Mouse (Mus musculus) midbrain, embryonic 16.5 days (tissue): ENCODE measurements around the gene Adam33. TPM values are rescaled to one million over a fixed set of nuclear protein-coding genes. Genes with fewer than 3 reads are reported as not detected.

Experiments used
- ATAC-seq: fragments of 200-750 bp; cut with Nextera tagmentation; 2 replicates; pipeline ENCODE4 v1.8.0; 2017; ENCODE audit warnings: moderate TSS enrichment
- H3K27ac ChIP-seq: fragments of 300-500 bp; sonication (generic); 2 replicates; pipeline ENCODE4 v1.5.1; 2014; ENCODE audit warnings: mild to moderate bottlenecking, low read length, mixed read lengths
- H3K27me3 ChIP-seq: fragments of 300-500 bp; sonication (generic); 2 replicates; pipeline ENCODE4 v1.6.1; 2014; ENCODE audit warnings: low read depth, low read length, mixed read lengths; ENCODE audit not compliant: control insufficient read depth, insufficient read depth
- H3K36me3 ChIP-seq: fragments of 300-500 bp; sonication (generic); 2 replicates; pipeline ENCODE4 v1.6.1; 2014; ENCODE audit warnings: mild to moderate bottlenecking, low read length, moderate library complexity, mixed read lengths; ENCODE audit not compliant: control insufficient read depth, insufficient read depth
- H3K4me1 ChIP-seq: fragments of 300-500 bp; sonication (generic); 2 replicates; pipeline ENCODE4 v1.6.1; 2014; ENCODE audit warnings: mild to moderate bottlenecking, low read length, mixed read lengths; ENCODE audit not compliant: control insufficient read depth, insufficient read depth
- H3K4me2 ChIP-seq: fragments of 300-500 bp; sonication (generic); 2 replicates; pipeline ENCODE4 v1.6.1; 2014; ENCODE audit warnings: mild to moderate bottlenecking, low read length, mixed read lengths
- H3K4me3 ChIP-seq: fragments of 300-500 bp; sonication (generic); 2 replicates; pipeline ENCODE4 v1.5.1; 2014; ENCODE audit warnings: low read depth, mild to moderate bottlenecking, low read length, moderate library complexity, mixed read lengths
- H3K9ac ChIP-seq: fragments of 300-500 bp; sonication (generic); 2 replicates; pipeline ENCODE4 v1.6.1; 2014; ENCODE audit warnings: low read depth, low read length, mixed read lengths
- H3K9me3 ChIP-seq: fragments of 300-500 bp; sonication (generic); replicated peaks from 2 replicates; pipeline ENCODE4 v1.6.1; 2014; ENCODE audit warnings: mild to moderate bottlenecking, low read length, mixed read lengths; ENCODE audit not compliant: control insufficient read depth, poor library complexity, severe bottlenecking
- WGBS: fragments of 180-500 bp; shearing (Covaris S2); extraction: QIAGEN DNeasy Blood & Tissue Kit; methylation state at CpG from one replicate; pipeline ENCODE4 v1.1.7; 2014; 5-methylcytosine and 5-hydroxymethylcytosine counted together
- polyA plus RNA-seq: library from polyadenylated mRNA; unstranded; fragments of >200 nt; fragmentation: Nextera tagmentation; extraction: Ambion mirVana; gene quantifications from 2 replicates; pipeline ENCODE4 v1.2.1, GENCODE M21; 2015

Adam33 gene
- polyA plus RNA-seq, 1 experiment from 2014 or later, result 1.5 TPM

DNA sequence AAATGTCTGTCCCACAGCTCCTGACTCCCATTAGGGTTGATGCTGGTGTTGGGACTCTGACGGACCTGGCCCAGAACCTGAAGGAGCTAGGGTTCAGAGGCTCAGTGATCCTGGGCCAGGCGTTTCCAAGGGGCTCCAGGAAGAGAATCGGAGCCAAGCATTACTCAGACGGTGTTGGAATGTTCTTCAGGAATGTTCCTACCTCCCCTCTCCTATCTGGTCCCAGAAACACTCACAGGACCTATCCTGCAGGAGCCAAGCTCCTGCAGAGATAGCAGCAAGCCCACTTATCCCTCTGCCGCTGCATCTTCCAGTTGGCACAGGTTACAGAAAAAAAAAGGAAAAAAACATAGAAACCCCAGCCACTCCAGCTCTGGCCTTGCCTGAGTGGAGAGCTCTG, 2.0 kb downstream of the Adam33 start:
- H3K9ac ChIP-seq, result no peak overlapping the region
- H3K9me3 ChIP-seq, result no peaks in the 10 kb centered on the region
- H3K27ac ChIP-seq, result no peak overlapping the region
- no peak overlapping the region for H3K4me3 ChIP-seq
- no peak for ATAC-seq
- H3K4me2 ChIP-seq, result no peak overlapping the region
- peaks cover 4% of the 10 kb centered on the region; the same call in 1 of the 2 replicates for H3K4me1 ChIP-seq
- no peaks in the 10 kb centered on the region for H3K36me3 ChIP-seq
- 80% methylated on average over 5 of the region's 5 CpGs for WGBS
- peaks cover 13% of the 10 kb centered on the region; the same call in 1 of the 2 replicates for H3K27me3 ChIP-seq

DNA sequence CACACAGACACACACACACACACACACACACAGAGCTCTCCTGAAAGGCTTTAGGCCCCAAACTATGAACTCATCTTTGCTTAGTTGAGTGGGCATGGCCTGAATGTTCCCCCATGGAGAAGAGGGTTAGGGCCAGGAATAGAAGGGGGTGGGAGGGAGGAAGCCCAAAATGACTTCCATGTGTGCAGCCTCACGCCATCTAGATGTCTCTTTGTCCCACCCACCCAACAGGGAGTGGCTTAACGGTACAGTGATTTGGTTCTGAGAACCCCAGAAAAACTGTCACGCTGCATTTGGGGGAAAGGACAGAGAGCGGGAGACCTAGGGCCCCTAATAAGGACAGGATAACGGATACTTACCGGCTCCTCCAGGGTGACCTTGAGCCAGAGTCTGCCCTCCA, 2.8 kb downstream of the Adam33 start:
- Histone ChIP-seq H3K4me1 (peaks cover 4% of the 10 kb centered on the region; the same call in 1 of the 2 replicates), H3K9me3 (no peaks in the 10 kb centered on the region), H3K9ac (no peak overlapping the region), H3K27ac (no peak overlapping the region), H3K36me3 (no peaks in the 10 kb centered on the region), H3K4me3 (no peak overlapping the region), H3K27me3 (peaks cover 20% of the 10 kb centered on the region), H3K4me2 (no peak overlapping the region)
- no peak for ATAC-seq
- WGBS, result 59% methylated on average over 6 of the region's 6 CpGs

DNA sequence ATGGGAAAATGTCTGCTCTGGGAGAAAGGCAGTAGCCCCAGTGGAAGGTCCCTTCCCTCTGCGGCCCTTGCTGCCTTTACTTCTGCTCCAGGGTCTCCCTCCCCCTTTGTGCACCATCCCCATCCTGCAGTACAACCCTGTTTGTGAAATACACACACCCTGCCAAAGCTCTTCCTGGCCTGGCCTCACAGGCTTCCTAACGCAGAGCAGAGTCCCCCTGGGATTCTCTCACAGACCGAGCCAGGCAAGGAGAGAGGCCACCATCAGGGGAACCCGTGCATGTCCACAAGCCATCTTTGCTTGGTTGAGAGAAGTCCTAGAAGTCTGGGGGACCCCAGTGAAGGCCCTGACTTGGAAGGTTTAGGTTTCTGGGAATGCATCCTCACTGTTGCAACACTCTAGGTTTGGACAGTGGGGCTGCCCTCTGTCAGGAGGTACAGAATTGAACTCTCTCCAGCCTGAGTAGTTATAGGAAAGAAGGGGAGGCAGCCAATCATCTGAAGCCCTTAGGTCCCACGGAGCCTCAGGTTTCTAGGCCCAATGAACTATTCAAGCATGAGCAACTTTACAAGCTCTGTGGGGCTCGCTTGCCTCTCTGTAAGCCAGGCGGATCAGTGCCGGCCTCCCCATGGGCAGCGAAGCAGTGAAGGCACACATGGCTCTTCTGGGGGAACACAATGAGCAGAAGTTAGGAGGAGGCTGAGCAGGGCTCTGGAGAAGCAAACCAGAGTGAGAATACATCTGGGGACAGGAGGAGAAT, 3.7 kb downstream of the Adam33 start:
- Histone ChIP-seq H3K27me3 (peaks cover 28% of the 10 kb centered on the region), H3K27ac (no peak overlapping the region), H3K4me1 (peaks cover 5% of the 10 kb centered on the region), H3K36me3 (no peaks in the 10 kb centered on the region), H3K9me3 (no peaks in the 10 kb centered on the region), H3K9ac (no peak overlapping the region), H3K4me2 (no peak overlapping the region), H3K4me3 (no peak overlapping the region)
- ATAC-seq, result no peak
- WGBS, result 50% methylated on average over 9 of the region's 9 CpGs

DNA sequence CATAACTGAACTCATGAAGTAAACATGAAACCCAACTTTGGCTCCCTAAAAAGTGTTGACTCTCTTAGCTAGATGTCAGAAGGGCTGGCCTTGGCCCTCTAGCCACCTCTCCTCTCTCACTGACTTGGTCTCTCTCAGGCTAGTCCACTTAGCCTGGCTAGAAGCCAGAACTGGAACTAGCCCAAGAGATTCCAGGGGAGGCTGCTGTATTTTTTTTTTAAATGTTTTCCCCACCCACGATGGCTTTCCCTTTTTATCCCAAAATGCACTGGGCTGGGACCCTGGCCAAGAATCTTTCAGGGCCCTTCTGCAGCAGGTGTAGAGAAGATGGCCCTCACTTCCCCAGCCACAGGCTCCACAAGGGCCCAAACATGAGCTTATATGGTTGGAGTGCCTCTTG, 4.2 kb downstream of the Adam33 start:
- no peak overlapping the region for H3K4me3 ChIP-seq
- H3K36me3 ChIP-seq, result no peaks in the 10 kb centered on the region
- H3K4me2 ChIP-seq, result no peak overlapping the region
- H3K27me3 ChIP-seq, result peaks cover 30% of the 10 kb centered on the region
- H3K4me1 ChIP-seq, result peaks cover 11% of the 10 kb centered on the region
- no peaks in the 10 kb centered on the region for H3K9me3 ChIP-seq
- no peak overlapping the region for H3K9ac ChIP-seq
- no peak for ATAC-seq
- WGBS, result 41% methylated on average over 1 of the region's 1 CpGs
- H3K27ac ChIP-seq, result no peak overlapping the region

DNA sequence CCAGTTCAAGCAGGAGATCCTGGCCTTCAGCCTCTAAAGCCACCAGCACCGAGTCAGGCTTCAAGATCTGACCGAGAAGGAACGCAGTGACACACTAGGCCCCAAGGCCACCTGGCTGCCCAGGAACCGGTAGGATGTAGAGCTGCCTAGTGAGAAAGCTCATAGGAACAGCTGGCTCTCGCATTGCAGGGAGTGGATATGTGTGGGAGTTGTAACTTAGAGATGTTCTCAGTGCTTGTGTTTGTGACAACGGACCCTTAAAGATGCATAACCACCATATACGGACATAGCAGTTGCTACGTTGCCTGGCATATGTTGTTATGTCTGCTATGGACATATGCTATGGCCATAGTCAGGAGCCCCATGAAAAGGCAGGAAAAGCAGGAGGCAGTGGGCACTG, 4.9 kb downstream of the Adam33 start:
- no peaks in the 10 kb centered on the region for H3K9me3 ChIP-seq
- H3K27ac ChIP-seq, result no peak overlapping the region
- 94% methylated on average over 8 of the region's 8 CpGs for WGBS
- no peak for ATAC-seq
- no peak overlapping the region for H3K4me2 ChIP-seq
- peaks cover 35% of the 10 kb centered on the region for H3K27me3 ChIP-seq
- H3K4me1 ChIP-seq, result peaks cover 17% of the 10 kb centered on the region
- no peaks in the 10 kb centered on the region for H3K36me3 ChIP-seq
- H3K9ac ChIP-seq, result no peak overlapping the region
- no peak overlapping the region for H3K4me3 ChIP-seq

DNA sequence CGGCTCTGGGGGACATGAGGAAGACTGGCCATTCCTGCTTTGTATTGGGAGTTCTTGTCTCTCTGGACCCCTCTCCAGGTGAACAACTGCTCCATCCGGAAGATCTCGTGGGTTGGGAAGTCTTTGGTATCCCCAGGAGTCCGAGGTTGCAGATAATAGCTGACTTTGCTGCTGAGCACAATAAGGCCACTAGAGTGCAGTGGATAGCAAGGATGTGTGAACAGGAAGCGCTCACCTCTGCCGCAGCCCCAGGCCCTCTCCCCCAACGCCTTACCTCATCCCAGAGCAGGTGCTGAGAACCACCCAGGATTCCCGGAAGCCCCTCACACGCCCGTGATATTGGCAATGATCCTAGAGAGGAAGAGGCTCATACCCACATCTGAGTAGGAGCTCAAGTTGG, 7.4 kb downstream of the Adam33 start:
- peak overlapping the region; percentile 14; the same call in 1 of the 2 replicates for H3K4me2 ChIP-seq
- peaks cover 40% of the 10 kb centered on the region for H3K27me3 ChIP-seq
- no peak overlapping the region for H3K9ac ChIP-seq
- peaks cover 16% of the 10 kb centered on the region for H3K4me1 ChIP-seq
- no peaks in the 10 kb centered on the region for H3K9me3 ChIP-seq
- no peaks in the 10 kb centered on the region for H3K36me3 ChIP-seq
- ATAC-seq, result peak; percentile 18; the same call in 1 of the 2 replicates
- H3K4me3 ChIP-seq, result no peak overlapping the region
- H3K27ac ChIP-seq, result no peak overlapping the region
- WGBS, result 6% methylated on average over 10 of the region's 10 CpGs

DNA sequence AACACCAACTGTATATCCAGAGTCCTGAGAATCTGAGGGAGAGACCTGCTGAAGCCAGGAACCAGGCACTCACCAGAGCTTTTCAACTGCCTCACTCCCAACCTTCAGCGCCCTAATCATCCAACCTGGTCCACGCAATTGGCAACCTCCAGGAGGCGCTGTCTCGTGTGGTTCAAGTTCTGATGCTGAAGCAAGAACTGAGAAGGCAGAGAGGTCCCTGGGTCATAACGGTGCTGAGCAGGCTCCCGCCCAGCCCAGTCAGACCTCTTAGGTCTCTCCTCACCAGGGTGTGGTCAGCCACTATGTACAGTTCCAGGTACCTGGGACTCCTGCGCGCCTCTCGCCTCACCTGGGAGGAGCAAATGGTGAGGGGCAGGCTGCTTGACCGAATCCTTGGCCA, 8.0 kb downstream of the Adam33 start:
- no peak for ATAC-seq
- Histone ChIP-seq H3K27ac (no peak overlapping the region), H3K27me3 (peaks cover 40% of the 10 kb centered on the region), H3K4me3 (no peak overlapping the region), H3K9ac (no peak overlapping the region), H3K36me3 (no peaks in the 10 kb centered on the region), H3K4me2 (peak overlapping the region; percentile 14; the same call in 1 of the 2 replicates), H3K9me3 (no peaks in the 10 kb centered on the region), H3K4me1 (peaks cover 16% of the 10 kb centered on the region)
- 4% methylated on average over 10 of the region's 10 CpGs for WGBS

DNA sequence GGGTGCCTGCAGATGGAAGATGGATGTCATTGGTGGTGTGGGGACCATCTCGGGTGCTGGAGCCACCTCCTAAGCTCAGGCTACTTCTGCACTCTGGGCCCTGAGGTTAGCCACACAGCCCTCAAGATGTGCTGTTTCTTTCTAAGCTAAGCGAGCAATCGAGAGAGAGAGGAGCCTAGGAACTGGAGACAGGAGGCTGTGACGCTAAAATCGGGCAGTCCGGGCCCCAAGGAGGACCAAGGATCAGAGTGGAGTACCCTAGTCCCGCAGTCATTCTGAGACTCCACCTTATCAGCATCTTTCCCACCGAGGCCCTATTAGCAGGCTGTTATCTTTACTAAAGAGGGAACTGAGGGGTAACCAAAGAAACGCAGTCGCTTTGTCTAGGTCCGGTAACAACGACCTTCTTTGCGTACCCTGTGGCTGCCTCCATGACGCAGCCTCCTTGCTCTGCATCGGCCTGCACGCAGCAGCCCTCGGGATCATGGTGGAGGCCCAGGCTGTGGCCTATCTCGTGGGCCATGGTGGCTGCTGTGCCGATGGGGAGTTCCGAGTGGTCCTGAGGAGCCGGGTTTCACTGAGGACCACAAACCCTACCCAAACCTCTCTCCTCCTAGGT, 8.9 kb downstream of the Adam33 start:
- H3K27ac ChIP-seq, result no peak overlapping the region
- no peaks in the 10 kb centered on the region for H3K9me3 ChIP-seq
- peak overlapping the region; percentile 38 for H3K4me3 ChIP-seq
- no peaks in the 10 kb centered on the region for H3K36me3 ChIP-seq
- H3K27me3 ChIP-seq, result peaks cover 40% of the 10 kb centered on the region
- ATAC-seq, result no peak
- H3K4me2 ChIP-seq, result peak overlapping the region; percentile 66
- peak overlapping the region; percentile 51 for H3K9ac ChIP-seq
- peaks cover 16% of the 10 kb centered on the region for H3K4me1 ChIP-seq
- WGBS, result 4% methylated on average over 21 of the region's 21 CpGs
